Mouse (Mus musculus): ENCODE measurements around the gene Pak2. TPM values are rescaled to one million over a fixed set of nuclear protein-coding genes. Genes with fewer than 3 reads are reported as not detected.

Pak2 gene
- polyA plus RNA-seq (2017; shearing (Covaris generic)) = 100 to 1,000 TPM; 112 to 151 TPM

GRCm38 (mm10) chr16:32078991-32079511 lies at the start of gene Pak2:
Pak2 (minus strand) TSS chr16:32079342.

GRCm38 (mm10) chr16:32099638-32100150 lies 20.6 kb upstream of the Pak2 start, which contains the start of the genes Pigx and Cep19:
Pigx (minus strand) TSS chr16:32099740.
Cep19 (plus strand) TSS chr16:32099800.

DNA sequence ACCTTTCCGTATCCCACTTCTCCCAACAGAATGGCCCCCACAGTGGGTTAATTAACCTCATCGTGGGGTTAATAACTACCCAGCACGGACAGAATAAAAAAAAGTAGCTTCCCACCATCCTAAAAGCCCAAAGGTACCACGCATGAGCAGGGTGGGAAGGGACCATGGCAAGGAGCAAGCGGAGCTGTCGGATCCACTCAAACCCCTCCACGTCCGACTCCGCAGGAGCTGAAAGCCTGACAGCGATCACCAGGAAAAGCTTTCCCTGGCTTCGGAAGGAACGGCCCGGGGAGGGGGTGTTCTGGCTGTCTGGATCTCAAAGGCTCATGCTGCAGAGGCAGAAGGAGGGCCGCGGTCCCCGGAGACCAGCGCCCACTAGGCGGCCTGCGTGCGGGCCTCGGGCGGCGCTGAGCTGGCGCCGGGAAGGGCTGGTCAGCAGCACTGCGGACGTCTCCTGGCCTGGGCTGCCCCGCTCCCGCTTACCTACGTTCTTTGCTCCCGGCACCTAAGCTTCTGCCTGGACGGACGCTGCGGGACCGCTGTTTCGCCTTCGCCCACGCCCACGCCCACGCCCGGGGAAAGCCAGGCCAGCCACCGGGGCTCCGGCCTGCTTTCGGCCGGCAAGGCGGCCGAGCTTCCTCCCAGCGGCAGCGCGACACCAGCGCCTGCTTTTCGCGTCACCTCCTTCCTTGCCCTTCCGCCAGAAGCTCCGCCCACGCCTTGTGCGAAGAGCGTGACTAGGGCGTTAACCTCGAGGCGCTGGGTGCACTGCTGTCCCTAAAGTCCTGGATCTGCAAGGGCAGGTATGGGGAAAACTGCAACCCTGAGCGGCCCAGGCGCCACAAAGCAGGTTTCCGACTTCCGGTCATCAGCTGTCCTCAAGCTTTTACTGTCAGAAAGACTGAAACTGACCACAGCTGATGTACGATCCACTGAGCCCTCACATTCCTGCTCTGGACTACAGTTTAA lies 76.3 kb downstream of the Pak2 start, which contains the start of gene Senp5:
Gene Senp5 (minus strand): TSS at position 779 of the 969 bp plus-strand sequence.

Other genes starting within 250 kb of the Pak2 start
- gene Meltf, start 200.5 kb downstream of the Pak2 start, polyA plus RNA-seq (2017; shearing (Covaris generic)) = not detected
- gene Pigz, start 145.5 kb downstream of the Pak2 start, polyA plus RNA-seq (2017; shearing (Covaris generic)) = 1 to 10 TPM; 1.2 to 1.9 TPM
- 10 to 100 TPM; 42.7 to 54.2 TPM for gene 0610012G03Rik, start 130.8 kb downstream of the Pak2 start, polyA plus RNA-seq (2017; shearing (Covaris generic))
- 10 to 100 TPM; 40.2 to 40.6 TPM for gene Ncbp2, start 130.8 kb downstream of the Pak2 start, polyA plus RNA-seq (2017; shearing (Covaris generic))
- gene Senp5, start 76.1 kb downstream of the Pak2 start, polyA plus RNA-seq (2017; shearing (Covaris generic)) = 10 to 100 TPM; 17.3 to 18.6 TPM
- gene Pigx, start 20.4 kb upstream of the Pak2 start, polyA plus RNA-seq (2017; shearing (Covaris generic)) = 100 to 1,000 TPM; 182 to 209 TPM
- gene Cep19, start 20.5 kb upstream of the Pak2 start, polyA plus RNA-seq (2017; shearing (Covaris generic)) = 10 to 100 TPM; 35.7 to 42.3 TPM
- 10 to 100 TPM; 86.5 to 91.7 TPM for gene Nrros, start 86.3 kb upstream of the Pak2 start, polyA plus RNA-seq (2017; shearing (Covaris generic))
- under 1 TPM in 1 of 2 experiments, not detected in 1; 0.38 TPM for gene Bex6, start 100.5 kb upstream of the Pak2 start, polyA plus RNA-seq (2017; shearing (Covaris generic))
- 10 to 100 TPM; 16.9 to 17.0 TPM for gene Fbxo45, start 167.8 kb upstream of the Pak2 start, polyA plus RNA-seq (2017; shearing (Covaris generic))
- 10 to 100 TPM; 21.2 to 22.8 TPM for gene Wdr53, start 167.9 kb upstream of the Pak2 start, polyA plus RNA-seq (2017; shearing (Covaris generic))
- under 1 TPM in 1 of 2 experiments, not detected in 1; 0.44 TPM for gene Smco1, start 192.1 kb upstream of the Pak2 start, polyA plus RNA-seq (2017; shearing (Covaris generic))
- gene Rnf168, start 198.1 kb upstream of the Pak2 start, polyA plus RNA-seq (2017; shearing (Covaris generic)) = 10 to 100 TPM; 23.1 to 25.1 TPM